Mouse (Mus musculus) myocyte (in vitro differentiated cells): ENCODE measurements around the gene Slc37a3. TPM values are rescaled to one million over a fixed set of nuclear protein-coding genes. Genes with fewer than 3 reads are reported as not detected.

ENCODE experiments used
- H3K27me3 ChIP-seq: one replicate; pipeline ENCODE4 v1.6.1; 2011; ENCODE audit not compliant: control insufficient read depth, insufficient read depth, insufficient read length
- H3K36me3 ChIP-seq: one replicate; pipeline ENCODE4 v1.6.1; 2011; ENCODE audit not compliant: control insufficient read depth, insufficient read depth
- H3K4me2 ChIP-seq: one replicate; pipeline ENCODE4 v1.6.1; 2011; ENCODE audit warnings: low read depth, control low read depth
- H3K4me3 ChIP-seq: one replicate; pipeline ENCODE4 v1.5.1; 2011; ENCODE audit warnings: mild to moderate bottlenecking, control low read depth, moderate library complexity
- H3K79me2 ChIP-seq: one replicate; pipeline ENCODE4 v1.6.1; 2011; ENCODE audit not compliant: control insufficient read depth, insufficient read depth
- H3ac ChIP-seq: one replicate; pipeline ENCODE4 v1.6.1; 2011; ENCODE audit not compliant: control insufficient read depth, insufficient read length
- CEBPB ChIP-seq: IDR thresholded peaks from 2 replicates; pipeline ENCODE4 v1.6.1; 2011; ENCODE audit warnings: mild to moderate bottlenecking, moderate library complexity; ENCODE audit not compliant: poor library complexity, insufficient read depth, severe bottlenecking
- E2F4 ChIP-seq: IDR thresholded peaks from one replicate; pipeline ENCODE4 v1.6.1; 2011; ENCODE audit warnings: mild to moderate bottlenecking, control low read depth, moderate library complexity; ENCODE audit not compliant: insufficient read depth
- MAX ChIP-seq: IDR thresholded peaks from one replicate; pipeline ENCODE4 v1.6.1; 2011; ENCODE audit warnings: low read depth, mild to moderate bottlenecking, control low read depth
- MYOD1 ChIP-seq, 3 experiments: IDR thresholded peaks; one replicate each; pipeline ENCODE4 v1.6.1; 2011; ENCODE audit warnings: control low read depth in 2 of 3, low read depth in 2 of 3, mild to moderate bottlenecking in 2 of 3, moderate library complexity in 1 of 3; ENCODE audit not compliant: insufficient read length in 2 of 3, control insufficient read depth in 1 of 3
- MYOG ChIP-seq, 3 experiments: IDR thresholded peaks; one replicate each; pipeline ENCODE4 v1.6.1; 2011; ENCODE audit warnings: control low read depth in 2 of 3, low read depth in 2 of 3, mild to moderate bottlenecking in 2 of 3; ENCODE audit not compliant: insufficient read length in 2 of 3, control insufficient read depth in 1 of 3, insufficient read depth in 1 of 3
- POLR2A ChIP-seq: IDR thresholded peaks from one replicate; pipeline ENCODE4 v1.6.1; 2011; ENCODE audit warnings: low read depth, mild to moderate bottlenecking, control low read depth, moderate library complexity; ENCODE audit not compliant: insufficient read length
- POLR2AphosphoS2 ChIP-seq: IDR thresholded peaks from one replicate; pipeline ENCODE4 v1.6.1; 2011; ENCODE audit warnings: low read depth, control low read depth; ENCODE audit not compliant: insufficient read length
- REST ChIP-seq: IDR thresholded peaks from one replicate; pipeline ENCODE4 v1.6.1; 2011; ENCODE audit warnings: mild to moderate bottlenecking, control low read depth, moderate library complexity; ENCODE audit not compliant: insufficient read depth, insufficient read length
- SRF ChIP-seq: IDR thresholded peaks from one replicate; pipeline ENCODE4 v1.6.1; 2011; ENCODE audit warnings: low read depth; ENCODE audit not compliant: control insufficient read depth, insufficient read length
- TCF12 ChIP-seq: IDR thresholded peaks from one replicate; pipeline ENCODE4 v1.6.1; 2011; ENCODE audit warnings: mild to moderate bottlenecking, control low read depth; ENCODE audit not compliant: poor library complexity, insufficient read depth, severe bottlenecking
- TCF3 ChIP-seq: IDR thresholded peaks from one replicate; pipeline ENCODE4 v1.6.1; 2011; ENCODE audit warnings: low read depth, control low read depth; ENCODE audit not compliant: insufficient read length
- USF1 ChIP-seq: IDR thresholded peaks from one replicate; pipeline ENCODE4 v1.6.1; 2011; ENCODE audit warnings: low read depth, mild to moderate bottlenecking, control low read depth, moderate library complexity
- polyA plus RNA-seq: library from polyadenylated mRNA; unstranded; fragments of >200 nt; fragmentation: generic; extraction: Trizol; gene quantifications from one replicate; pipeline ENCODE4 v1.2.1, GENCODE M21; 2012; ENCODE audit warnings: missing spikeins

Slc37a3 gene
- polyA plus RNA-seq, 1 experiment = 18.3 TPM

GRCm38 (mm10) chr6:39348946-39349345 is 28.5 kb downstream of the Slc37a3 start:
- Histone ChIP-seq H3K27me3 (no peaks in the 10 kb centered on the region), H3K79me2 (no peaks in the 10 kb centered on the region), H3K4me3 (no peak overlapping the region), H3K36me3 (peaks cover 18% of the 10 kb centered on the region), H3ac (no peak overlapping the region), H3K4me2 (no peak overlapping the region)
- TF ChIP-seq MYOG (IDR thresholded peaks at IDR 0.05; ENCODE audit: control insufficient read depth in 1 of 3, insufficient read depth in 1 of 3, insufficient read length in 2 of 3, low read depth in 2 of 3) (no peak), USF1 (no peak), MAX (no peak), CEBPB (no peak), REST (no peak), POLR2A (no peak), TCF12 (no peak), TCF3 (no peak), POLR2AphosphoS2 (no peak), SRF (no peak), E2F4 (no peak), MYOD1 (IDR thresholded peaks at IDR 0.05; ENCODE audit: control insufficient read depth in 1 of 3, insufficient read length in 2 of 3, low read depth in 2 of 3) (no peak)

GRCm38 (mm10) chr6:39347880-39348814 is 29.3 kb downstream of the Slc37a3 start:
- no peaks in the 10 kb centered on the region for H3K79me2 ChIP-seq
- H3K27me3 ChIP-seq = no peaks in the 10 kb centered on the region
- H3K4me3 ChIP-seq = no peak overlapping the region
- H3K4me2 ChIP-seq = no peak overlapping the region
- TF ChIP-seq TCF3 (no peak), TCF12 (no peak), POLR2AphosphoS2 (no peak), MYOG (IDR thresholded peaks at IDR 0.05; ENCODE audit: control insufficient read depth in 1 of 3, insufficient read depth in 1 of 3, insufficient read length in 2 of 3, low read depth in 2 of 3) (no peak), POLR2A (no peak), MYOD1 (IDR thresholded peaks at IDR 0.05; ENCODE audit: control insufficient read depth in 1 of 3, insufficient read length in 2 of 3, low read depth in 2 of 3) (no peak), REST (no peak), CEBPB (no peak), E2F4 (no peak)
- H3ac ChIP-seq = no peak overlapping the region
- H3K36me3 ChIP-seq = peaks cover 16% of the 10 kb centered on the region

- TF ChIP-seq CEBPB (no peak), SRF (no peak), USF1 (no peak), MYOG (IDR thresholded peaks at IDR 0.05; ENCODE audit: control insufficient read depth in 1 of 3, insufficient read depth in 1 of 3, insufficient read length in 2 of 3, low read depth in 2 of 3) (no peak), TCF3 (no peak), TCF12 (no peak), MYOD1 (IDR thresholded peaks at IDR 0.05; ENCODE audit: control insufficient read depth in 1 of 3, insufficient read length in 2 of 3, low read depth in 2 of 3) (no peak), POLR2A (no peak), REST (no peak), E2F4 (no peak), POLR2AphosphoS2 (no peak)
- H3K36me3 ChIP-seq = peaks cover 19% of the 10 kb centered on the region
- H3K27me3 ChIP-seq = no peaks in the 10 kb centered on the region
- no peak overlapping the region for H3K4me3 ChIP-seq
- H3K79me2 ChIP-seq = no peaks in the 10 kb centered on the region
- H3ac ChIP-seq = no peak overlapping the region
- H3K4me2 ChIP-seq = no peak overlapping the region
These were observed 30.4 kb downstream of the Slc37a3 start for GRCm38 (mm10) chr6:39346991-39347501.

- TF ChIP-seq POLR2AphosphoS2 (no peak), USF1 (no peak), MYOD1 (IDR thresholded peaks at IDR 0.05; ENCODE audit: control insufficient read depth in 1 of 3, insufficient read length in 2 of 3, low read depth in 2 of 3) (no peak), MYOG (IDR thresholded peaks at IDR 0.05; ENCODE audit: control insufficient read depth in 1 of 3, insufficient read depth in 1 of 3, insufficient read length in 2 of 3, low read depth in 2 of 3) (no peak), TCF12 (no peak), MAX (no peak), REST (no peak), E2F4 (no peak), SRF (no peak)
- Histone ChIP-seq H3K36me3 (peaks cover 20% of the 10 kb centered on the region), H3K4me2 (no peak overlapping the region), H3K4me3 (no peak overlapping the region), H3K79me2 (no peaks in the 10 kb centered on the region), H3K27me3 (no peaks in the 10 kb centered on the region), H3ac (no peak overlapping the region)
These were observed 32.0 kb downstream of the Slc37a3 start for GRCm38 (mm10) chr6:39345430-39345829.
